Mouse (Mus musculus): ENCODE data around the gene Gm43638.

- TF ChIP-seq CTCF (IDR thresholded peaks at IDR 0.05; ENCODE audit: borderline replicate concordance, control insufficient read depth, extremely low read depth, insufficient read depth, low read length, poor library complexity) (no peak), POLR2A (IDR thresholded peaks at IDR 0.05; ENCODE audit: control insufficient read depth, extremely low read depth, insufficient read depth, low read length, poor library complexity) (no peak)
Observed at GRCm38 (mm10) chr5:87436264-87436663, 50.3 kb downstream of the Gm43638 start.
